ENCODE assay signal across 10 mouse cellular contexts in the genomic region with DNA sequence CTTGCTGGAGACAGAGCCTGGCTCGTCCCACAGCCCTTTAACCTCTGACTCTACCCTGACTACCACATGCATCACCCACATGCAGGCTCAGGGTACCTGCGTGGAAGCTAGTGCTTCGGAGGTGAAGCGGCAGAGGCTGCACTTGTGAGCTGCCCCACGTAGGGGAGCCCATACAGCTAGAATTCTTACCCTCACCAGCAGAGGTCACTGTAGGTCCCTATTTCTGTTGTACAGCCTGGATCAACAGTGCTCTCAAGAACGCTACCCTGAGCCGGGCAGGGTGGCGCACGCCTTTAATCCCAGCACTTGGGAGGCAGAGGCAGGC. TPM values are rescaled to one million over a fixed set of nuclear protein-coding genes. Genes with fewer than 3 reads are reported as not detected.
A peak's percentile ranks its signal among the peaks of the same experiment; 100 is the strongest.
DNase-seq lines count a peak whose midpoint lies in the region; ATAC-seq and TF ChIP-seq lines count a peak whose summit lies in the region.
"Had no signal": no experiment of that assay in that cellular context is flagged by ENCODE, and none has a peak within 500 bp of the region (broad histone marks: within the 10 kb centered on the region; RNA-seq: fewer than 3 reads in every experiment).

No protein-coding gene starts in this region.

- H3K4me1 ChIP-seq in intestine, embryonic 14.5 days (replicated peaks; ENCODE audit: control insufficient read depth, insufficient read depth, low read length): no peaks in the 10 kb centered on the region
- peaks cover 9% of the 10 kb centered on the region for H3K4me1 ChIP-seq in lung, adult 2 months (ENCODE audit: control insufficient read depth, insufficient read depth, low read length)
- no peaks in the 10 kb centered on the region for H3K4me1 ChIP-seq in forebrain, embryonic 15.5 days

- peak overlapping the region; percentile 17; the same call in 1 of the 2 replicates for H3K4me3 ChIP-seq in gastrocnemius, adult 2 months
- no peak overlapping the region for H3K4me3 ChIP-seq in intestine, embryonic 14.5 days (ENCODE audit: low read depth, low read length)
- no peak overlapping the region for H3K4me3 ChIP-seq in lung, adult 2 months (replicated peaks; ENCODE audit: extremely low read depth, low read depth, low read length)
- H3K4me3 ChIP-seq in forebrain, embryonic 15.5 days: no peak overlapping the region

- intact Hi-C loops in gastrocnemius, adult 2 months (cut with DNase I): loop anchor here (2.0 kb wide), 1 partner anchor 47 kb away; no protein-coding TSS in a partner anchor

- H3K9me3 ChIP-seq in intestine, embryonic 14.5 days (ENCODE audit: control insufficient read depth, low read length): no peaks in the 10 kb centered on the region
- H3K9me3 ChIP-seq in forebrain, embryonic 15.5 days: no peaks in the 10 kb centered on the region

- no peak overlapping the region for H3K4me2 ChIP-seq in intestine, embryonic 14.5 days (ENCODE audit: low read length)
- no peak overlapping the region for H3K4me2 ChIP-seq in forebrain, embryonic 15.5 days (replicated peaks)

- 65% methylated on average over 9 of the region's 9 CpGs for WGBS in intestine, embryonic 14.5 days
- WGBS in lung, adult 2 months: 36% methylated on average over 9 of the region's 9 CpGs
- 62% methylated on average over 9 of the region's 9 CpGs for WGBS in forebrain, embryonic 15.5 days

- H3K27ac ChIP-seq in gastrocnemius, adult 2 months: no peak overlapping the region
- no peak overlapping the region for H3K27ac ChIP-seq in intestine, embryonic 14.5 days (ENCODE audit: low read depth)
- no peak overlapping the region for H3K27ac ChIP-seq in forebrain, embryonic 15.5 days (replicated peaks)

- H3K27me3 ChIP-seq in intestine, embryonic 14.5 days (replicated peaks; ENCODE audit: control insufficient read depth, insufficient read depth, low read length): no peaks in the 10 kb centered on the region
- H3K27me3 ChIP-seq in forebrain, embryonic 15.5 days: no peaks in the 10 kb centered on the region

- peaks cover 27% of the 10 kb centered on the region for H3K36me3 ChIP-seq in intestine, embryonic 14.5 days (ENCODE audit: control insufficient read depth, insufficient read depth, low read length)
- H3K36me3 ChIP-seq in forebrain, embryonic 15.5 days: no peaks in the 10 kb centered on the region

- DNase-seq in gastrocnemius, adult 2 months: peak; percentile 64
- DNase-seq in gastrocnemius, adult 8-10 months (ENCODE audit: low spot score in 2 of 2): no peak
- DNase-seq in CD4-positive, CD25-positive, alpha-beta regulatory T cell, adult 2 months (ENCODE audit: low read depth, low spot score): peak; percentile 88
- DNase-seq in brain, embryonic 14.5 days (ENCODE audit: low read depth): peak; percentile 32
- DNase-seq in intestine, embryonic 14.5 days (ENCODE audit: low spot score): peak; percentile 61
- no peak for DNase-seq in lung, adult 2 months
- DNase-seq in testis, postnatal 10 days (ENCODE audit: low spot score): peak; percentile 63

- H3K9ac ChIP-seq in intestine, embryonic 14.5 days (ENCODE audit: low read length): no peak overlapping the region
- no peak overlapping the region for H3K9ac ChIP-seq in forebrain, embryonic 15.5 days (replicated peaks)

- TF ChIP-seq CTCF in gastrocnemius, adult 2 months (IDR thresholded peaks at IDR 0.05): peak; percentile 70
- peak; percentile 20; the same call in 1 of the 2 replicates for TF ChIP-seq CTCF in brain, embryonic 14.5 days (IDR thresholded peaks at IDR 0.05; ENCODE audit: borderline replicate concordance, extremely low read depth, insufficient read depth, insufficient read length)
- peak; percentile 47 for TF ChIP-seq CTCF in lung, adult 2 months (IDR thresholded peaks at IDR 0.05; ENCODE audit: insufficient read depth, low read length)

- no peak for ATAC-seq in intestine, embryonic 14.5 days (replicated peaks; ENCODE audit: low FRiP score, low TSS enrichment, low read depth)
- ATAC-seq in forebrain, embryonic 15.5 days (replicated peaks): no peak

- TF ChIP-seq POLR2A in brain, embryonic 14.5 days (IDR thresholded peaks at IDR 0.05; ENCODE audit: borderline replicate concordance, extremely low read depth, insufficient read depth, insufficient read length, poor library complexity, severe bottlenecking): no peak
- TF ChIP-seq POLR2A in lung, adult 2 months (IDR thresholded peaks at IDR 0.05; ENCODE audit: borderline replicate concordance, extremely low read depth, low read depth, low read length): no peak; the same call in 1 of the 2 replicates

RNA-seq across cellular contexts. Expression of a gene that starts 7.5 kb away (rescaled TPM):
- not detected for total RNA-seq in gastrocnemius, adult 2 months (2021)
- total RNA-seq in gastrocnemius, adult 8-10 months (2022): not detected
- polyA plus RNA-seq in brain, embryonic 14.5 days (2012; rRNA removed): not detected in 2 replicates
- not detected in 2 replicates for polyA plus RNA-seq in intestine, embryonic 14.5 days (2014; fragmentation: Nextera tagmentation; extraction: Ambion mirVana)
- not detected in 2 replicates for polyA plus RNA-seq in lung, adult 2 months (2012; rRNA removed)
- not detected in 2 replicates for polyA plus RNA-seq in forebrain, embryonic 15.5 days (2015; fragmentation: Nextera tagmentation; extraction: Ambion mirVana)
- total RNA-seq: adrenal gland, adult 18-20 months; left cerebral cortex, postnatal 10 days had no signal

RNA-seq across cellular contexts. Expression of a gene that starts 10.2 kb away (rescaled TPM):
- total RNA-seq in gastrocnemius, adult 2 months (2021): 1 to 10 TPM; 2.8 to 7.3 TPM
- 1 to 10 TPM; 2.9 to 8.9 (median 5.6) TPM for total RNA-seq in gastrocnemius, adult 8-10 months (2022)
- 5.5 and 6.1 TPM in 2 replicates for polyA plus RNA-seq in brain, embryonic 14.5 days (2012; rRNA removed)
- polyA plus RNA-seq in intestine, embryonic 14.5 days (2014; fragmentation: Nextera tagmentation; extraction: Ambion mirVana): 47.5 and 53.8 TPM in 2 replicates
- polyA plus RNA-seq in lung, adult 2 months (2012; rRNA removed): 106 and 134 TPM in 2 replicates
- polyA plus RNA-seq in forebrain, embryonic 15.5 days (2015; fragmentation: Nextera tagmentation; extraction: Ambion mirVana): 3.4 and 3.9 TPM in 2 replicates

RNA-seq across cellular contexts. Expression of a gene that starts 14.2 kb away (rescaled TPM):
- total RNA-seq in gastrocnemius, adult 2 months (2021): 10 to 100 TPM; 34.4 to 53.7 TPM
- total RNA-seq in gastrocnemius, adult 8-10 months (2022): 10 to 100 TPM; 28.7 to 37.4 (median 31.6) TPM
- 139 and 192 TPM in 2 replicates for polyA plus RNA-seq in brain, embryonic 14.5 days (2012; rRNA removed)
- polyA plus RNA-seq in intestine, embryonic 14.5 days (2014; fragmentation: Nextera tagmentation; extraction: Ambion mirVana): 129 and 135 TPM in 2 replicates
- 1,942 and 2,032 TPM in 2 replicates for polyA plus RNA-seq in lung, adult 2 months (2012; rRNA removed)
- polyA plus RNA-seq in forebrain, embryonic 15.5 days (2015; fragmentation: Nextera tagmentation; extraction: Ambion mirVana): 46.4 and 56.9 TPM in 2 replicates

RNA-seq across cellular contexts. Expression of a gene that starts 34.3 kb away (rescaled TPM):
- 1 to 10 TPM; 1.0 to 2.3 TPM for total RNA-seq in gastrocnemius, adult 2 months (2021)
- 1 to 10 TPM; 1.3 to 2.1 (median 1.6) TPM for total RNA-seq in gastrocnemius, adult 8-10 months (2022)
- polyA plus RNA-seq in brain, embryonic 14.5 days (2012; rRNA removed): 119 and 133 TPM in 2 replicates
- polyA plus RNA-seq in intestine, embryonic 14.5 days (2014; fragmentation: Nextera tagmentation; extraction: Ambion mirVana): 39.7 and 41.3 TPM in 2 replicates
- 13.1 and 15.1 TPM in 2 replicates for polyA plus RNA-seq in lung, adult 2 months (2012; rRNA removed)
- polyA plus RNA-seq in forebrain, embryonic 15.5 days (2015; fragmentation: Nextera tagmentation; extraction: Ambion mirVana): 111 and 121 TPM in 2 replicates

Comparison
In these comparisons a context has a peak if more than half of its experiments do, and no peak if none do; other contexts are left out.
1. DNase-seq: peak in gastrocnemius, adult 2 months (single experiment), CD4-positive, CD25-positive, alpha-beta regulatory T cell, adult 2 months (single experiment), brain, embryonic 14.5 days (single experiment), intestine, embryonic 14.5 days (single experiment) and testis, postnatal 10 days (single experiment); none in gastrocnemius, adult 8-10 months (0 of 2) and lung, adult 2 months (single experiment).
2. CTCF ChIP-seq: peak in every context shown above with its lines; median percentile 70 in gastrocnemius, adult 2 months; 47 in lung, adult 2 months; 20 in brain, embryonic 14.5 days.
3. RNA of a gene that starts 14.2 kb away (polyA plus RNA-seq): 1,942 to 2,032 TPM in lung, adult 2 months; 139 to 192 TPM in brain, embryonic 14.5 days, 129 to 135 TPM in intestine, embryonic 14.5 days and 46.4 to 56.9 TPM in forebrain, embryonic 15.5 days; every median in the first group is over 10 times any median in the second.